Mouse (Mus musculus): ENCODE measurements around the gene Slc35g1. TPM values are rescaled to one million over a fixed set of nuclear protein-coding genes. Genes with fewer than 3 reads are reported as not detected.
"Not testable (repeated sequence)": the region's sequence is repeated elsewhere in the genome, so short reads cannot be mapped to it uniquely, and the experiment has no call there.

The Slc35g1 gene
- polyA plus RNA-seq, 1 experiment = 2.2 TPM

DNA sequence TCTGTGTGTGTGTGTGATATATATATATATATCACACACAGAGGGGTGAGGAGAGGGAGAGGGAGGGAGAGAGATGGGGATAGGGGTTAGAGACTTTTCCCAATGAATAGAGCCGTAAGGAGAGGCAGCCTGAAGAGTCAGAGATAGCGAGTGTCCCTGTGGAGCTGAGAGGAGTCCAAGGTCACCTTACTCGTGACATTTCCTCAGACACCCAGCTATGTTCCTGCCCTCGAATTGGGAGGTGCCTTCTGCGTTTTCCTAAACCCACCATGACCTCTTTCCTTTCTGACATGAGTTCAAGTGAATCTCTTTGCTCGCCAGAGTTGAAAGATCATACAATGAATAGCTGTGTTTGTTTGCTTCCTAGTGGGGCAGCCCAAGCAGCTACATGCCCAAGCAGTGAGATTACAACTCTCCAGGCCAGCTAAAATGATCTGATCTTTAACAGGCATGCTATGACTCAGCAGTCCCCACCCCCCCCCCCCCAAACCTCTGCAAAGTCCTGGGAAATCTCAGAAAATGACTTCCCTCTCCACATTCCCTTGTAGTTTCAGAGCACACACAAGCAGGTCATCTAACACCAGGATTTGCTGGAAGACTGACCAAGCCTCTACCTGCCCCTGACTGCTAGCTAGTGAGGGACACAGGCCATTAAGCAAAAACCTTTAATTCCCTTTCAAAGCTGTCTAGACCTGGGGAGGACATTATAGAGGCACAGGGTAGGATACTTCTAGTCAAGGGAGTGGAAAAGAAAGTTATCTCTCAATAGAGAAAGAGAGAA lies 31.7 kb upstream of the Slc35g1 start:
- no peak overlapping the region for H3K27ac ChIP-seq (ENCODE audit: insufficient read depth, low read length)
- TF ChIP-seq POLR2A (IDR thresholded peaks at IDR 0.05; ENCODE audit: low read depth, low read length) (no peak), CTCF (IDR thresholded peaks at IDR 0.05; ENCODE audit: extremely low read depth, insufficient read depth, insufficient read length, insufficient replicate concordance) (no peak)

DNA sequence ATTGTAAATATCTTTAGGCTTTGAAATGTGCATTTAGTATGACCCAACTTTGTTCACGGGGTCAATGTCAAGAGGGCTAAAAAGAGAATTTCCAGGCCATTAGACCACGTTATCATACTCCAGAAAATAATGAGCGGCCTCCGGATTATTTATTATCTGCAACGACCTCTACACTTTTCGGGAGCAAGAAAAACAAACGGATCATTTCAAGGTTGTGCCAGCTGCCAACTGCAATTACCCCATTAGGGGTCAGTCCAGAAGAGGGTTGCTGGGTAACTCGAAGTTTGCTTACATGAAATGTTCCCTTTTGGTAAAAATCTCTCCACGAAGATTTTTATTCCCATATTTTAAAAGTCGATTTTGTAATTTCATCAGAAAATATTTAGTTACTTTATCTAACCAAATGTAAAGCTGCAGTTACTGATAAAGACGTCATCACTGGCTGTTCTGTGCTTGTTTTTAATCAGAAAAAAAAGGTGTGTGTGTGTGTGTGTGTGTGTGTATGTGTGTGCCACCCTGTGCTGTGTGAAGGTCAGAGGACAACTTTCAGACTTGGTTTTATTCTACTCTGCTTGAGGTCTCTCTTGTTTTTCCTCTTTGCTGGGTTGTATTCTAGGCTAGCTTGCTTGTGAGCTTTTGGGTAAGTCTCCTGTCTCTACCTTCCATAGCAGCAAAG lies 30.7 kb upstream of the Slc35g1 start:
- no peaks in the 10 kb centered on the region for H3K4me1 ChIP-seq (ENCODE audit: control insufficient read depth, insufficient read depth, insufficient read length)
- H3K36me3 ChIP-seq (ENCODE audit: control insufficient read depth, insufficient read depth, low read length) = no peaks in the 10 kb centered on the region
- H3K27me3 ChIP-seq (ENCODE audit: control insufficient read depth, insufficient read depth, low read length) = no peaks in the 10 kb centered on the region
- 73% methylated on average over 11 of the region's 11 CpGs for WGBS
- no peak overlapping the region for H3K4me3 ChIP-seq (ENCODE audit: extremely low read depth, insufficient read depth, insufficient read length)
- DNase-seq (ENCODE audit: low read depth in 1 of 2, low spot score in 2 of 2) = no peak
- TF ChIP-seq CTCF (IDR thresholded peaks at IDR 0.05; ENCODE audit: extremely low read depth, insufficient read depth, insufficient read length, insufficient replicate concordance) = no peak
- no peak for TF ChIP-seq POLR2A (IDR thresholded peaks at IDR 0.05; ENCODE audit: low read depth, low read length)
- H3K27ac ChIP-seq (ENCODE audit: insufficient read depth, low read length) = no peak overlapping the region

More for the DNA sequence above, 31.7 kb upstream of the Slc35g1 start:
- Histone ChIP-seq H3K36me3 (ENCODE audit: control insufficient read depth, insufficient read depth, low read length) (no peaks in the 10 kb centered on the region), H3K27me3 (ENCODE audit: control insufficient read depth, insufficient read depth, low read length) (no peaks in the 10 kb centered on the region), H3K4me1 (ENCODE audit: control insufficient read depth, insufficient read depth, insufficient read length) (no peaks in the 10 kb centered on the region), H3K4me3 (ENCODE audit: extremely low read depth, insufficient read depth, insufficient read length) (no peak overlapping the region)
- WGBS = 75% methylated on average over 6 of the region's 6 CpGs
- no peak for DNase-seq (ENCODE audit: low read depth in 1 of 2, low spot score in 2 of 2)

DNA sequence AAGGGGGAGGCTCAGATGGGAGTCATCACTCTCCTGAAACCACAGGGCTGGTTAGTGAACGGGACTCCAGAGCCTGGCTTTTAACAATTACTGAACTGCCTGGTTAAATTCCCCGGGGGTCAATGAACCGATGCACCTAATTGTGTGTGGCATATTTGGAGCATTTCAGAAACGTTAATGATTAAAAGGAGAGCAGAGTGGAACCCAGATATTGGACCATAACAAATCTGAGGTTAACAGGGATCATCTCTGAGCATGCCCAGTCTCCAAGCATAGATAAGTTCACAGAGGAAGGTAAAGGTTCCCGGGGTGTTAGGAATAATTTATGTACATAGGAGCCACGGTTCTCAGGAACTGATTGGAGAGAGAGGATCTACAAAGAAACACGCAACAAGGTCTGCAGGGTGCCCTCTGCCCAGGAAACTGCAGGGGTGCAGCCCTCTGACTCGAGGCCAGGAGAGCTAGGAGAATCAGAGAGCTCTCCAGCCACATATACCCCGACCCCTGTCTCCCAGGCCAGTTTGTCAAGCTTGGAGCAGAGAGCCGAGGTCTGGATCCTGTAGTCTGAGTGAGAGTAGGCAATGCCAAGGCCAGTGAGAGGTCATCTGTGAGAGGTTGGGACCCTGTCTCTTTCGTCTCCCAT lies 23.2 kb upstream of the Slc35g1 start:
- Histone ChIP-seq H3K27ac (ENCODE audit: insufficient read depth, low read length) (no peak overlapping the region), H3K27me3 (ENCODE audit: control insufficient read depth, insufficient read depth, low read length) (no peaks in the 10 kb centered on the region), H3K4me1 (ENCODE audit: control insufficient read depth, insufficient read depth, insufficient read length) (no peaks in the 10 kb centered on the region), H3K4me3 (ENCODE audit: extremely low read depth, insufficient read depth, insufficient read length) (no peak overlapping the region), H3K36me3 (ENCODE audit: control insufficient read depth, insufficient read depth, low read length) (no peaks in the 10 kb centered on the region)
- no peak for DNase-seq (ENCODE audit: low read depth in 1 of 2, low spot score in 2 of 2)
- no peak for TF ChIP-seq CTCF (IDR thresholded peaks at IDR 0.05; ENCODE audit: extremely low read depth, insufficient read depth, insufficient read length, insufficient replicate concordance)
- no peak for TF ChIP-seq POLR2A (IDR thresholded peaks at IDR 0.05; ENCODE audit: low read depth, low read length)
- WGBS = 55% methylated on average over 11 of the region's 11 CpGs

DNA sequence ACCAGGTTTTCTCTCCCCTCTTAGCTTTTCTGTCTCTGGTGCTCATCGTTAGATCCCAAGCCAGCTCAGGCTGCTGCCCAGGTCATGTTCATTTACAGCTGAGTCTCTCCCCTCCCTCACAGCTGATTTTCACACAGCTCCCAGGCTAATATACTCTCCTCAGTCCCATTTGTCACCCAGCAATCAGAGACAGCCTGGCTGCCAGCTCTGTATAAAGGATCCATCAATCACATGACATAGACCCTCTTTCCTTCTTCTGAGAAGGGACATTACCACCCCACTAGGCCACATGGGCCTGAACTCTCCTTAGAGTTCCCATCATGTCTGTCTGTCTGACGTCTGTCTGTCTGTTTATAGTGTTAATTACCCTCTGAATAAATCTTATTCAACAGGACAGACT lies 22.4 kb upstream of the Slc35g1 start:
- no peak for DNase-seq (ENCODE audit: low read depth in 1 of 2, low spot score in 2 of 2)
- TF ChIP-seq POLR2A (IDR thresholded peaks at IDR 0.05; ENCODE audit: low read depth, low read length) = no peak
- no peak for TF ChIP-seq CTCF (IDR thresholded peaks at IDR 0.05; ENCODE audit: extremely low read depth, insufficient read depth, insufficient read length, insufficient replicate concordance)
- Histone ChIP-seq H3K27ac (ENCODE audit: insufficient read depth, low read length) (no peak overlapping the region), H3K36me3 (ENCODE audit: control insufficient read depth, insufficient read depth, low read length) (no peaks in the 10 kb centered on the region), H3K4me3 (ENCODE audit: extremely low read depth, insufficient read depth, insufficient read length) (no peak overlapping the region), H3K4me1 (ENCODE audit: control insufficient read depth, insufficient read depth, insufficient read length) (no peaks in the 10 kb centered on the region), H3K27me3 (ENCODE audit: control insufficient read depth, insufficient read depth, low read length) (no peaks in the 10 kb centered on the region)
- 88% methylated on average over 2 of the region's 2 CpGs for WGBS

DNA sequence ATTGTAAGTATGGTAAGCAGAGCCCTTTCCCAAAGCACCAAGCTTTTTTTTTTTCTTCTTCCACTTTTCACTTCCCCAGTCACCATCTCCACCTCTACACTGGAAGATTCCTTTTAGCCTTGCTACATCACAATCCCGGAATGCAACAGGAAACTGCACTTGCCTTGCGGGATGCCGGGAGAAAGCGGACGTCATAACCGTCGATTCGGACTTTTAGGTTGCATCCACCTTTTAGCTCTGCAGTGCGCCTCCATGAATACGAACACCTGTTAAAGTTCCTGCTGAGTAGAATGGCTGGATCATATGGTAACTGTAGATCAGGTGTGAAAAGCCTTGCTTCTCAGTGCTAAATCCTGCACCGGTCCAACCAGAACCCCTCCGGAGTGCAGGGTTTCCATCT lies 12.0 kb upstream of the Slc35g1 start:
- TF ChIP-seq CTCF (IDR thresholded peaks at IDR 0.05; ENCODE audit: extremely low read depth, insufficient read depth, insufficient read length, insufficient replicate concordance) (no peak), POLR2A (IDR thresholded peaks at IDR 0.05; ENCODE audit: low read depth, low read length) (no peak)
- Histone ChIP-seq H3K4me1 (ENCODE audit: control insufficient read depth, insufficient read depth, insufficient read length) (peaks cover 2% of the 10 kb centered on the region; the same call in 1 of the 2 replicates), H3K27ac (ENCODE audit: insufficient read depth, low read length) (no peak overlapping the region), H3K36me3 (ENCODE audit: control insufficient read depth, insufficient read depth, low read length) (no peaks in the 10 kb centered on the region), H3K27me3 (ENCODE audit: control insufficient read depth, insufficient read depth, low read length) (no peaks in the 10 kb centered on the region), H3K4me3 (ENCODE audit: extremely low read depth, insufficient read depth, insufficient read length) (no peak overlapping the region)
- WGBS = 91% methylated on average over 12 of the region's 12 CpGs
- no peak for DNase-seq (ENCODE audit: low read depth in 1 of 2, low spot score in 2 of 2)

DNA sequence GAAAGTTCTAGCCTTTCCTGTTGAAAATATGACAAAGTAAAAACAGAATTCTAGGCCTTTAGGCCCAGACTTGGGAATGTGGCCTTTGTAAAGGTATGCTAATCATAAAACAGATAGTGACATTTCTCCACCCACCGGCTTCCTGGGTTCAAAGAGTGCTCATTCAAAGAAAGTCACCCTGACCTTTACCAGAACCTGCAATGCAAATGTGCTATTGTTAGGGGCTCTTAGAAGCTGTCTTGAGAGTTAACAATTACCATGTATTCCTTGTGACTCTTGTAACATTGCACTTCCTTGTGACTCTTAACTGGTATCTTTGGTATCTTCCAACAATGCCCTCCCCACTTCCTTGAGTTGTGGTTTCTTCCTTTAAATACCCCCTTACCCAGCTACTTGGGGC lies 8.8 kb upstream of the Slc35g1 start:
- H3K4me1 ChIP-seq (ENCODE audit: control insufficient read depth, insufficient read depth, insufficient read length); DNase-seq (ENCODE audit: low read depth in 1 of 2, low spot score in 2 of 2); H3K27me3 ChIP-seq (ENCODE audit: control insufficient read depth, insufficient read depth, low read length); H3K4me3 ChIP-seq (ENCODE audit: extremely low read depth, insufficient read depth, insufficient read length); H3K36me3 ChIP-seq (ENCODE audit: control insufficient read depth, insufficient read depth, low read length); H3K27ac ChIP-seq (ENCODE audit: insufficient read depth, low read length): not testable (repeated sequence)
- 63% methylated on average over 1 of the region's 1 CpGs for WGBS
